Mouse (Mus musculus): ENCODE results near the gene Cad. TPM values are rescaled to one million over a fixed set of nuclear protein-coding genes. Genes with fewer than 3 reads are reported as not detected.
"Not testable (repeated sequence)": the region's sequence is repeated elsewhere in the genome, so short reads cannot be mapped to it uniquely, and the experiment has no call there.

Cad gene
- total RNA-seq (2021): 10 to 100 TPM; 12.3 to 19.9 TPM
- long read RNA-seq, experiment 1, full-length matches to known transcripts: 1 of 6 reads
- long read RNA-seq, experiment 1, partial matches to known transcripts: 4 of 6 reads
- long read RNA-seq, experiment 1, other reads (novel, unspliced or antisense): 1 of 6 reads
- long read RNA-seq, experiment 2, full-length matches to known transcripts: 1 of 12 reads
- long read RNA-seq, experiment 2, partial matches to known transcripts: 6 of 12 reads
- long read RNA-seq, experiment 2, other reads (novel, unspliced or antisense): 5 of 12 reads

GRCm38 (mm10) chr5:31054261-31055215 is at the start of gene Cad:
Gene Cad, plus strand, starts transcription at chr5:31054780.
- intact Hi-C loops (cut with DNase I; ENCODE audit: low total_unique reads): no loop called here
- peak; percentile 96 for DNase-seq

- DNase-seq: no peak
- intact Hi-C loops (cut with DNase I; ENCODE audit: low total_unique reads): no loop called here
Observed at GRCm38 (mm10) chr5:31012737-31013136, 41.8 kb upstream of the Cad start.

GRCm38 (mm10) chr5:31015913-31016312 is 38.7 kb upstream of the Cad start:
- DNase-seq: no peak
- intact Hi-C loops (cut with DNase I; ENCODE audit: low total_unique reads): no loop called here

GRCm38 (mm10) chr5:31021790-31022189 is 32.8 kb upstream of the Cad start:
- intact Hi-C loops (cut with DNase I; ENCODE audit: low total_unique reads): not testable (repeated sequence)

GRCm38 (mm10) chr5:31022690-31023089 is 31.9 kb upstream of the Cad start:
- DNase-seq: no peak
- intact Hi-C loops (cut with DNase I; ENCODE audit: low total_unique reads): no loop called here

More at GRCm38 (mm10) chr5:31021790-31022189, 32.8 kb upstream of the Cad start:
- DNase-seq: not testable (repeated sequence)

GRCm38 (mm10) chr5:31023254-31023653 is 31.3 kb upstream of the Cad start:
- intact Hi-C loops (cut with DNase I; ENCODE audit: low total_unique reads): no loop called here
- peak; percentile 11 for DNase-seq

- intact Hi-C loops (cut with DNase I; ENCODE audit: low total_unique reads): no loop called here
- no peak for DNase-seq
Observed at GRCm38 (mm10) chr5:31024641-31025040, 29.9 kb upstream of the Cad start.

- no peak for DNase-seq
- intact Hi-C loops (cut with DNase I; ENCODE audit: low total_unique reads): no loop called here
Observed at GRCm38 (mm10) chr5:31030926-31031325, 23.7 kb upstream of the Cad start.

GRCm38 (mm10) chr5:31031508-31031907 is 23.1 kb upstream of the Cad start:
- DNase-seq: no peak
- intact Hi-C loops (cut with DNase I; ENCODE audit: low total_unique reads): no loop called here

- intact Hi-C loops (cut with DNase I; ENCODE audit: low total_unique reads): no loop called here
- DNase-seq: no peak
Observed at GRCm38 (mm10) chr5:31034669-31035068, 19.9 kb upstream of the Cad start.

GRCm38 (mm10) chr5:31036556-31036955 is 18.0 kb upstream of the Cad start:
- intact Hi-C loops (cut with DNase I; ENCODE audit: low total_unique reads); DNase-seq: not testable (repeated sequence)

- intact Hi-C loops (cut with DNase I; ENCODE audit: low total_unique reads): no loop called here
- no peak for DNase-seq
Observed at GRCm38 (mm10) chr5:31038171-31038845, 16.3 kb upstream of the Cad start.

- DNase-seq: no peak
- intact Hi-C loops (cut with DNase I; ENCODE audit: low total_unique reads): no loop called here
Observed at GRCm38 (mm10) chr5:31046416-31046815, 8.2 kb upstream of the Cad start.

- no peak for DNase-seq
- intact Hi-C loops (cut with DNase I; ENCODE audit: low total_unique reads): no loop called here
Observed at GRCm38 (mm10) chr5:31047074-31047473, 7.5 kb upstream of the Cad start.

- DNase-seq: peak; percentile 99
- intact Hi-C loops (cut with DNase I; ENCODE audit: low total_unique reads): no loop called here
Observed at GRCm38 (mm10) chr5:31047848-31048762, 6.5 kb upstream of the Cad start, which contains the start of gene Atraid. Gene Atraid, plus strand, starts transcription at chr5:31048312.

GRCm38 (mm10) chr5:31048763-31049641 is 5.6 kb upstream of the Cad start, which contains the start of gene Slc5a6:
Gene Slc5a6, minus strand, starts transcription at chr5:31048924.
- intact Hi-C loops (cut with DNase I; ENCODE audit: low total_unique reads): no loop called here
- DNase-seq: peak; percentile 32

- intact Hi-C loops (cut with DNase I; ENCODE audit: low total_unique reads): no loop called here
- no peak for DNase-seq
Observed at GRCm38 (mm10) chr5:31050427-31050826, 4.2 kb upstream of the Cad start.

- intact Hi-C loops (cut with DNase I; ENCODE audit: low total_unique reads): not testable (repeated sequence)
Observed at GRCm38 (mm10) chr5:31053728-31054127, 852 bp upstream of the Cad start.

More at GRCm38 (mm10) chr5:31053728-31054127, 852 bp upstream of the Cad start:
- DNase-seq: not testable (repeated sequence)
